Mouse (Mus musculus) small intestine, adult 2 months (tissue): Measurements from ENCODE around the gene Zscan29.

Source experiments
- CTCF ChIP-seq: fragments of 200-500 bp; IDR thresholded peaks from 2 replicates; pipeline ENCODE4 v1.5.1; 2012; ENCODE audit warnings: low read depth, mild to moderate bottlenecking, control low read depth, inconsistent platforms, low read length, moderate library complexity, mixed read lengths; ENCODE audit not compliant: insufficient replicate concordance, insufficient read length; ENCODE audit errors: extremely low read depth
- POLR2A ChIP-seq: fragments of 200-500 bp; IDR thresholded peaks from 2 replicates; pipeline ENCODE4 v1.6.1; 2012; ENCODE audit warnings: low read depth, mild to moderate bottlenecking, control low read depth, inconsistent platforms, low read length, moderate library complexity

- TF ChIP-seq POLR2A, result no peak
- no peak for TF ChIP-seq CTCF
These were observed 17.6 kb upstream of the Zscan29 start for GRCm38 (mm10) chr2:121188530-121188929.
